Mouse (Mus musculus) granulocyte monocyte progenitor cell, adult 5-6 weeks (primary cell): ENCODE results near the gene Bmp7. TPM values are rescaled to one million over a fixed set of nuclear protein-coding genes. Genes with fewer than 3 reads are reported as not detected.

Experiments used
- ATAC-seq: replicated peaks from 2 replicates; pipeline ENCODE4 v1.8.0; 2016; ENCODE audit warnings: mild to moderate bottlenecking, moderate TSS enrichment, inconsistent platforms; ENCODE audit not compliant: poor library complexity, severe bottlenecking
- total RNA-seq, 2 experiments: library from RNA; stranded (forward) in 1 of 2; stranded (reverse) in 1 of 2; fragments of 200-712, 200-1000 nt in 1 of 2; fragments of >200 nt in 1 of 2; fragmentation: Nextera tagmentation in 1 of 2; gene quantifications; 2 replicates each; pipeline ENCODE4 v1.2.3; 2014 to 2017

Gene Bmp7
- total RNA-seq, 2 experiments from 2014 or later: not detected

DNA sequence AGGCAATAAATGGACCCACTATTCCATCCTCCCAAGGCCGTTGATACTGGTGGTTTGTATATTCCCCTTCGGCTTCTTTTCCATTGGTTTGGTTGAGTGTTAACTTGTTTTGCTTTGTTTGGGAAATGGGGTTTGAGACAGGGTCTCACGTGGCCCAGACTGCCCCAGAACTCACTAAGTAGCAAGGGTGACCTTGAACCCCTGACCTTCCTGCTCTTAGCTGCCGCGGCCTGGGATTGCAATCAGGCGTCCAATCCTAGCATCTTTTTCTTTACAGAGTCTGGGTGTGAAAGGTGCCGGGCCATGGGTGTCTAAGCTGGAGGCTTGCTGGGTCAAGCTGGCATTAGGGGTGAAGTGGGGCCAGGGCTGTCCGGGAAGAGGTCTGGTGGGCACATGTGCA, 79.5 kb downstream of the Bmp7 start:
- no peak for ATAC-seq

DNA sequence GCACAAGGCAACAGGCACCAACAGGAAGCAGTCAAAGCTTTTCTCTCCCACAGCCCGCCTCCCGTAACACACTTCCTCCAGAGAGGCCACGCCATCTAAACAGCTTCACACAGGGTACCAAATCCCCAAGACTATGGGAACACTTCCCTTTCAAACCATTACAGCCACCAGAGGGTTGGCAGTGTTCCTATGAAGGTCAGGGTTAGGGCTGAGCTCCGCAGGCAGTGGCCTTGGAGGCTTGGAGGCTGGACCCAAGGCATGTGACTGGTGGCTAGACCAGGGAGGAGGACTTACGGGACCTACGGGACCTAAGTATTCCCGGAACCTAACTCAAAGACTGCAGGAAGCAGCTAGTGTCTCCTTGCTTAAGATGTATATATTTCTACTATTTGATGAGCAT, 80.0 kb downstream of the Bmp7 start:
- no peak for ATAC-seq

DNA sequence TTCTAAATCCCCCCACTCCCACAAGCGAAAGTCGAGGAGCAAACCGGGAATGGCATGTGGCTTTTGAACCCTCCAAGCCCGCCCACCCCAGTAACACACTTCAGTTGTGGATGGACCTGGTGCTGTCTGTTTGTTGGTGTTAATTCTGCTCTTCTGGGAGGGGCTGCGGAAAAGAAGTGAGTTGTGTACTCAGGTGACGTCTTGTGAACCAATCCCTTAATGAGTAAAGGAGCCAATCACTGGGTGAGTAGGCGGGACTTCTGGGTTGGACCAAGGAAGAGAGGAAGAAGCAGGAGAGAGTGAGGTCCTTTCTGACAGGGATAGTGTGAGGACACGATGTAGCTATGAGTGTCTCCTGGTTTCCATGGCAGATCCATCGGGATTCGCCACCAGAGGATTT, 83.1 kb downstream of the Bmp7 start:
- no peak for ATAC-seq

DNA sequence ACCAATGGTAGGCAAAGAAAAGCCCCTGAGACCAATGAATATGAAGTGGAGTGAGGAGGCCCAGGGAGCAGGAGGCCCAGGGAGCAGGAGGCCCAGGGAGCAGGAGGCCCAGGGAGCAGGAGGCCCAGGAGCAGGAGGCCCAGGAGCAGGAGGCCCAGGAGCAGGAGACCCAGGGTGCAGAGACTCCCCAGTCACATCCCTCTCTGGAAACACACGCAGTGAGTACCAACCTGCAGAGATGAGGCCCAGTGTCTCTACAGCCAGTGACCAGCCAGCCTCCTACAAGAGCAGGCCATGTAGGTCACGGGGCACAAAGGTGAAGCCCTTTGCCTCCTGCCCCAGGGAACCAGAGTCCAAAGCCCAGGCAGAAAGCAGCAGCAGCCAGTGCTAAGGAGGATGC, 83.6 kb downstream of the Bmp7 start:
- no peak for ATAC-seq

DNA sequence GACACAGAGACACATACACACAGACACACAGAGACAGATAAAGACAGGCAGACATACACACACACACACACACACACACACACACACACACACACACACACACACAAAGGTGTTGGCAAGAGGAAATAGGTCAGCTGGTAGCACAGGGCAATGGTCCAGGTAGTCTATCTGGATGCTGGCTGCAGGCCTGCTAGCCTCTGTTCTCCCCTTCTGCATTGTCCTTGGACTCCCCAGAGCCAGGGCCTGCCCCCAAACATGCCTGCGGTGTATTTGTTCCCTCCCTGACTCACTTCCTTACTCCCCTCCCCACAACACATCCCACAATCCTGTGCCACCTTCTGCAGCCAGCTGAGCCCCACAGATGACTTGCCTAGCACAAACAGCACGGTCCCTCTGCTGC, 86.0 kb downstream of the Bmp7 start:
- ATAC-seq: no peak

DNA sequence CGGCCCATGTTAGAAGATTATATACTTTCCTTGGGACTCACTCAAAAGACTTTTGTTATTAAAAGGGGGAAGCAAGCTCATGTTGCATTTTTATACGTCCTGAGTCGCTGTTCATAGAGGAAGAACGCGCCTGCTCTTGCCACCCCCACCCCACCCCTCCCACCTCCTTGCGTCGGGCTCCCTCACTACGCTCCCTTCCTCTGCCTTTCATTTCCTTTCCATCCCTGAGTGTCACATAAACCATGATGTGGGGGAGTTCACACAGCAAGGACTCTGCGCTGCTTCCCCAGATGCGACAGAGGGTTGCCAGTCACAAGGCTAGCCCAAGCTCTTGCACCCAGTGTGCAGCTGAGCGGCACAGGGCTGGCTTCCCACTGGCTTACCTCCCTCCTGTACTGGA, 88.3 kb downstream of the Bmp7 start:
- ATAC-seq: no peak

DNA sequence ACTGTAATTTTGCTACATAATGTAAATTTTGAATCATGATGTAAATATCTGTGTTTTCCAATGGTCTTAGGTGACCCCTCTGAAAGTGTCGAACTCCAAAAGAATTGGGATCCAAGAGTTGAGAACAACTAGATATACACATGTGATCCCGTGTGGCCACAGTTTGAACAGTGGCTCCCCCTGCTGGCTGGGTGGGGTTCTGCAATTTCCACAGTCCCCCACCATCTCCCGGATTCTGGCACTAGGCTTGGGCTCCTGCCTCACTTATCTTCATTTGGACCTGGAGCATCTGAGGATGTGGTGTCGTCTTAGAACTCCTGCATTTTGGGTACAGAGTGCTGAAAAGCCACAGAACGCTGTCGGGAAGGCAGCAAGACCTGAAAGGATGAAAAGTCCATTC, 91.9 kb downstream of the Bmp7 start:
- ATAC-seq: peak; percentile 54; the same call in 1 of the 2 replicates

DNA sequence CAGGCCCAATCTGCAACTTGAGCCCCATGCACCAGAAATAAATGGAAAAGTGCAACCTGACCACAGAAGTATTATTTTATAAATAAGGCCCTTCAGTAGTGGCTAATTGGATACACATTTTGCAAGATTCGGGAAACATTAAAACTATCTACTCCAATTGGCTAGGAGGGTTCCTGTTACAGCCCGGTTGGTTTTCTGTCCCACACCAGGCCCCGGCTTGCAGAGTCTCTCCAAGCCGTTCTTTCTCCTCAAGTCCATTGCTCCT, 93.9 kb downstream of the Bmp7 start:
- no peak for ATAC-seq

DNA sequence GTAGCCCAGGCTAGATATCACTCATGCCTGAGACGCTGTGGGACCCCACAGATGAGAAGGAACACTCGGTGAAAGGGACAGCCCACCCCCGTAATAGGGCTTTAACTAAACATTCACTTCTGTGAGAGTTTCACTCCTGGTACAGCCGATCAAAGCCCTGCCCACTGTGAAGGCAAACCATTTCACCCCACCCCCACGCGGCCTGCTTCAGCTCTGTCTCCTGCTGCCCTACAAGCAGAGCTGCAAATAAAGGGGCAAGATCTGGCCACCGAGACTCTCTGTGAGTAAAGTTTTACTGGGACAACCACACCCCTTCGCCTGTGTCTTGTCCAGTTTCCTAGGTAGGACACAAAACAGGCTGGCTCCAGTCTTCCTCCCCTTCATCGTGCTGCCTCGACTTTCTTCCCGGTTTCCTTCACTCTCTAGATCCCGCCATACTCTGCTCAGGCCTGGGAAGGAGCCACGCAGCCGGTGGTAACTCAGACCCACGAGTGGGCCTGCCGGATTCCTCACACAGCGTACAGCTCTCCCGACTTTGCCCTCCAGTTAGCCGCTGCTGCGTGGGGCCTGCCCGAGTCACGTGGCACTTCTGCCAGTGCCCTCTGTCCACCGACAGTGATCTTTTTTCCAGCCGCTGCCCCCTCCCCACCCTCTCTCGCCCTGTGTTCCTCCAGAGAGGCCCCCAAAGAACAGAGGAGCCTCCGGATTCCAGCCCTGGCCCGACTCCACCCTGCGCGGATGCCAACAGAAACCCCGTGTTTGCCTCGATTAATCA, 94.4 kb downstream of the Bmp7 start:
- ATAC-seq: no peak

DNA sequence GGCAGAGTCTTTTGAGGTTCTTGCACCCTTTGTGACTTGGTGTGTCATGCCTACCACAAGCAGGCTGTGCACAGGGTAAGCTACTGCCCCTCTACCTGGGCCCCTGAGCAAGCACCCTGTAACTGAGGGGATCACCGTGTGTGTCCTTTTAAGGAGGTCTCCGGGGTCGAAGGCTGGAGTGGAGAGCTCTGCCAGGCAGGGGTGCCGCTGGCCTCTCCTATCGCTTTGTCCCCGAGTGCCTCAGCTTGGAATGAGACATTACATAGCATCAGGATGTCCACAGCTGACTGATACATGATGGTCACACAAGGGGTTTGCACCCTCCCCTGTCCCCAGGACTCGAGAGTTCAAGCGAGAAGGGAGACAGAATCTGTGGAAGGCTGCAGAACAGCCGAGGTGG, 96.2 kb downstream of the Bmp7 start:
- ATAC-seq: no peak

DNA sequence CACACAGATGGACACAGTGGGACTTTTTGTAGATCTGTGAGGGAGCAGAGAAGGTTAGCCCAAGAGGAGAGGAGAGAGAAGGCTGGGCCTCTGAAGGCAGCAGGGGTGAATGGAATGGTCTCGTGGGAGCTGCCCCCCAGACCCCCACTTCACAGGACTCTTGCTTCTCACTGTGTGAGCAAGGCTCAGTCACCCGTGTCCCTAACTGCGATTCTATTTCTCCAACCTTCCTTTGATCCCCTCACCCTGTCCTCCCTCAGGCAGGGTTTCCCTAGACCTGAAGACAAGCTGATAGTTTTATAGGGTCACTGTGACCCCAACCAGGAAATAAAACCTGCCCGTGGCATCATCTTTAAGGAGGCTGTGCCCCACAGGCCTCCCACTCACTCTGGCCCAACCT, 97.8 kb downstream of the Bmp7 start:
- ATAC-seq: no peak

DNA sequence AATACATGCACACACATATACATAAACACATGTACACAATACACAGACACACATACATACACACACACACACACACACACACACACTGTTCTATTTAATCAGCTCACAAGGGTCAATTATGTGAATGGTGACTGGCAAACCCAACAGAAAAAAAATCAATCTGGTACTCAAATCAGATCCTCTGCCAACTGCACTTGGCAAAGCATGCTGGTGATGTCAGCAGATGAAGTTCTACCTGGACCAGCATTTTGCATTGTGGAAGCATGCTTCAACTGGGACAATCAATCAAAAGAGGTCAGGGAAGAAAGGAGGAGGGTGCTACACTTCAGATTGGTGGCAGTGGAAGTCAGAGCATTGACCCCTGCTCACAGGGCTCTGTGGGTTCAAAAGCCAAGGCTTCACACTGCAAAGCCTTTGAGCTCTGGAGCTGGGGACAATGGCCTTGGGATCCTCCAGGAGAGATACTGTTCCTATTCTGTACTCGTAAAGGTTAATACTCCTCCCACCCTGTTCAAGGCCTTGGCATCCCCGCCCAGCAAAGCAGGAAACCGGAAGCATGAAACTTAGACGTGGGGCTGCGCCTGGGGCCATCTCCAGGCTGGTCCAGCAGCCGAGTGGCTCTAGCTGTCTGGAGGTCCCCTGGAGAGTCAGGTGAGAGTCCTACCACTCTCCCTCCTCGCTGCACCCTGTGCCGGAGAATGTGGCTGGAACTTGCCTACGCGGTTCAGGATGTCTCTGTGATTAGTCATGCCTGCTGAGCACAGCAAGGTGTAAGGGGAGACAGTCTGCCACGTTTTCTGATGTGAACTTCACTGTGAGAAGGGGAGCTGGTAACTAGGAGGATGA, 99.0 kb downstream of the Bmp7 start:
- no peak for ATAC-seq

DNA sequence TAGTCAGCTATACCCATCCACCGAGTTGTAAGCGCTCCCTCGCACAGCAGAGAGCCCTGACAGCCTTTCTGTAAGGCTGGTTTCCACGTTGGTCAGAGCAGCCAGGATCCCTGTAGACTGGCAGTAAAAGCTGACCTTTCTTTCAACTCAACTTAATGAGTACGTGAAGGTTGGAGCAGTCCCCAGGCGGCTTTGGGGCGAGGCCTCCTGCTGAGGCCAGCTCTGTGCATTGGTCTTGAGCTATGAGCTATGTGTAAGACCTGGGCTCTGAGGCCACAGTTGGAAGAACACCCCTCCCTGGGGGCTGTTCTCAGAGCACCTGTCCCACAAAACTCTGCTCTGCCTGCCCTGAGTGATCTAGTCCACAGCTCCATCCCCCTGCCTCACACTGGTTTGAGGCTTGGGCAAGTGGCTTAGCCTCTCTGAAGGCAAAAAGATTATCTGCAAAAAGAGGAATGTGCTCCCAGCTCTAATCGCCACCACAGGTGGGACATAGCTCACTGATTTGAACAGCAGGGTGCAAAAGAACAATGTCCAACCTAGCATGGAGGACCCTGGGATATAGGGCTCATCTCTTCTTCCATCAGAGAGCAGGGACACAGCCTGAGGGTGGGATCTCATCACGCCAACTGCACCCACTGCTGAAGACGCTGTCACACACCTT, 100.7 kb downstream of the Bmp7 start:
- no peak for ATAC-seq

DNA sequence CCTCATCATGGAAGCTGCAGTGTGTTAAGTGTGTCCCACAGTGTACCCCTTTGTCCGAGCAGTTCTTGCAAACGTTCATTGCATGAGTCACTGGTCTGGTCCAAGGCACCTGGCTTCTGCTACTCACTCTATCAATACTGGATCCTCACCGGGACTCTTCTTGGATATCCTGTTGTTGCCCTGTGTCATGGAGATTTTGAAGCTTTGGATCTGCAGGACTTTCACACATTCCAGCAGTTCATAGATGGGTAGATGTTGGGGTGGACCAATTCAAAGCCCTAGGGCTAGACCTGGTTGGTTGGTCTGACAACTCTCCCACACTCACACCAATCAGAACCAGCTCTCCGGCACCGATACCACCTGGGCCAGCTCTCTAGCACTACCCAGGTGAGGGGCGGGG, 103.6 kb downstream of the Bmp7 start:
- ATAC-seq: no peak

DNA sequence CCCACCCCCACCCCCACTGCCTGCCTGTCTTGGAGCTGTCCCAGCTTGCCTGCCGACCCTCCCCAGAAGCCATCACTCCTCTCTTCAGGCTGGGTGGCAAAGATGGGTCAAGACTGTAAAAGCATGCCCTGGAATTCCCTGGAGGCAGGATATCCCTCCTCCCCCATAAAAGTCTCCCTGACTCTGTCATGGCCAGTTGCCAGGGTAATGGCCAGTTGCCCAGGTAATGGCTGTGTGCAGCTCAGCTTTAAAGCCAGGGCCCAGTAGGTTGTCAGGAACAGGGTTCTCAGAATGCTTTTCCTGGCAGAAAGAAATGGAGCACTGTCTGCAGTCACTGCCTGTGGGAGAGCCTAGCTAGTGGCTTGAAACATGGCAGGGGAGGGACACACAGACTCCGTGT, 106.9 kb downstream of the Bmp7 start:
- no peak for ATAC-seq

DNA sequence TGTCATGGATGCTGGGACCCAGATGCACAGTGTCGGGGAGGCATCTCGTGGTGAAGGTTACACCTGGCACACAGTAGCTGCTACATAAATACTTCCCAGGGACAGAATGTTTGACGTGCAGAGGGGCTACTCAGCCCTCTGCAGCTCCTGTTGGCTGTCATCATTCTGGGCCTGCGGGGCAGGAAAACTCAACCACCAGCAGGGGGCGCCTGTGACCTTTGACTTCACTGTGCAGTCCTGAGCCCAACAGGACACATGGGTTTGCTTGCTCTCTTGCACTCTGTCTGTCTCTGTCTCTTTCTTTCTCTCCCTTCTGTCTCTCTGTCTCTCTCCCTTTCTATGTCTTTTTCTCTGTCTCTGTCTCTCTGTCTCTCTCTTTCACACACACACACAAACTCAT, 108.4 kb downstream of the Bmp7 start:
- peak; percentile 71 for ATAC-seq

DNA sequence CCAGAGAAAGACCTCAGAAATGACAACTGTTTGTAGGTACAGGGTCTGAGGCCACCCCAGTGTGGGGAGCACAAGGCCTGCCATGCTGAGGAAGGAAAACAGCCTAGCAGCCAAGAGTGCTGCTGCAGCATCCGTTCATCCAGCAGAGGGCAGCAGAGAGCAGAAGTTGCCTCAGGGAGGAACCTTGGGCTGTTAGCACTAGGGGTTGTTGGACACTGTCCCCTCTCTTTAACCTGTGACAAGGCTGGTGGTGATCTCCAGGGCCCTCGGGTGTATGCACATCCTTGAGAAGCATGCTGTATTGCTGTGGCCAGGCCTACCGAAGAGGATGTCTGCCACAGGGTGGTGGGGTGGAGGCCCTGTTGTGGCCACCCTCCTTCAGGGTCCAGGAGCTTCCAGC, 109.0 kb downstream of the Bmp7 start:
- ATAC-seq: peak; percentile 76

DNA sequence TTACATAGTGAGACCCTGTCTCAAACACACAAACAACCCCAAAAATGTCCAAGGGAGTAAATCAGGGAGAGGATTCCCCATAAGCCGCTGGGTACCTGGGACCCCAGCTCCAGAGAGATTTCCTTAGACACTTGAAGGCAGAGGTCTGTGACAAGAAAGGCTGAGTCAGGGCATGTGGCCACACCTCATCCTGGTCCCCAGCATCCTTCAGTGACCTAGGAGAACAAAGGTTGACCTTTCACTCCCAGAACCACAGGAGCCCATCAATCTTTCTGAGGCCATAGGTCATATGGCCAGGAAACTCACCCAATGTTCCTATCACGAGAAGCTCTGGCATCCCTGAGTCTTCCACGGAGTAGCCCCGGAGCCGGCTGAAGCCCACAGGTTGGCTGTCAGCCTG, 111.9 kb downstream of the Bmp7 start:
- no peak for ATAC-seq

DNA sequence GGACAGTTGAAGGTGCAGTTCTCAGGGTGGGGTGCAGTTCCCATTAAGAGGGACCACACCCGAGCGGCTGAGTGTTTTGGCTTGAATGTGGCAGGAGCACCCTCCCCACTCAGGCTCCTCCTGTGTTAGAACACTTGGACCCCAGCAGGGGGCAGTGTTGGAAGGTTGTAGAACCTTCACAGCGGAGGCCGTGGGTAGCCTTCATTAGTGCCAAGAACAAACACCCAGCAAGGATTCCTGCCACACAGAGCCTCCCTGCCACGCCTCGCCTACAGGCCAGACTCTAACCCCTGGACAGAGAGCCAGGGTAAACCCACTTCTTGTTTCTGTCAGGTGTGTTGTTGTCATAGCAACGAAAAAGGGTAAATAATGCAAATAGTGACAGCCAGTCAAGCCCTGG, 112.6 kb downstream of the Bmp7 start:
- peak; percentile 29 for ATAC-seq

DNA sequence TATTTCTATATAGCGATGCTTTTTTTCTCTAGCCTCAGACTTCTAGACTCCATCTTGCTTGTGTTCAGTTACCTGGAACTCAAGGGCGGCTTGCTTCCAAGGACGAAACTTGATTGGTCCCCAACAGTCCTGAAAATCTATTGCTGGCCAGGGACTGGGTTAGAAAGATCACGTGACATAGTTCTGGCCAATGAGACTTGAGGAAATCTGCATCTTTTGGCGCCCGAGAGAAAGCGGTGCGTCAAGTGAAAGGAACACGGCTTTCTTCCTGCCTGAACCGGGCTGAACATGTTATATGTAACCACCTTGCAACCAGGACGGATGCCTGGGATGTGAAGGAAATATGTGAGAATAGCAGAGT, 114.4 kb downstream of the Bmp7 start:
- no peak for ATAC-seq

DNA sequence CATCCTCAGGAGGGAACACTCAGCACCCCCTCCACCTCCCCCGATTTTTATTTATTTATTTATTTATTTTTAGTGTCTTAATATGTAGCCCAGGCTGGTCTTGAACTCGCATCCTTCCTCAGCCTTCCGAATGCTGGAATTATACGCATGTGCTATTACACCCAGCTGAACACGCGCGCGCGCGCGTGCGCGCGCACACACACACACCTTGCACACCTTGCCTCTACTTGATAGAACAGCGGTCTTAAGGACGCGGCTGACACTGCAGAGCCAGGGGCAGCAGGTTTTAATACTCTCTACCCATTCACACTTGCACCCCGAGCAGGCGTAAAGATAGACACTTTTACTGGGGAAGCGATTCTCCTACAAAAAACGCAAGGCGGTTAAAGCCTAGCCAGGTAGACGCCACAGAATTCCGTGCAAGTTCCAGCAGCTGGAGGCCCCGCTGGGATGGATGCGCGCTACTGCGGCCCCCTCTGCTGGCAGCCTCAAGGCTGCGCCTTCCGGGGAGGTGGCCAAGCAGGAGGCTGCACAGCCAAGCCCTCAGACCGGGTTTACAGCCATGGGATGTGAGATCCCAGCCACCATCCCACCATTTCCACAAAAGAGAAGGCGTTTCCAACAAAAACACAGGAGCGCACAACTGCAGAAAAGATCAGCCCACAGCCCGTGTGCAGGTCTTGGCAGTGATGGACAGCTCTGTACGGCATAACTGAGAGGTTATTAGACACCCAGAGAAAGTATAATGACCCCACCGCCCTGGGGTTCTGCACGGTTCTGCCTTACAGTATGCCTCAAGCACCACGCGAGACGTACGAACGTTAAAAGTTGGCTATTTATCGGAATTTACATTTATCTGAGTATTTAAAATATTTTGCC, 115.0 kb downstream of the Bmp7 start:
- no peak for ATAC-seq
